Mouse (Mus musculus): ENCODE results near the gene Hrh2. TPM values are rescaled to one million over a fixed set of nuclear protein-coding genes. Genes with fewer than 3 reads are reported as not detected.

Hrh2 gene
- polyA plus RNA-seq, 3 experiments from 2014 or later, result 8.5 to 13.7 (median 12.3) TPM

DNA sequence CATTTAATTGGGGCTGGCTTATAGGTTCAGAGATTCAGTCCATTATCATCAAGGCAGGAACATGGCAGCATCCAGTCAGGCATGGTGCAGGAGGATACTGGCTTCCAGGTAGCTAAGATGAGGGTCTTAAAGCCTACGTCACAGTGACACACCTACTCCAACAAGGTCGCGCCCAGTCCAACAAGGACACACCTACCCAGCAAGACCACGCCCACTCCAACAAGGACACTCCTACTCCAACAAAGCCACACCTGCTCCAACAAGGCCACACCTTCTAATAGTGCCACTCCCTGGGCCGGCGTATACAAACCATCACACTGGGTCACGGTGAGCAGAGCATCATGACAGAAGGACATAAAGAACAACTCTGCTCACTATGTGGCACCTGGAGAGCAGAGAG, 80.1 kb downstream of the Hrh2 start:
- ATAC-seq, result no peak

DNA sequence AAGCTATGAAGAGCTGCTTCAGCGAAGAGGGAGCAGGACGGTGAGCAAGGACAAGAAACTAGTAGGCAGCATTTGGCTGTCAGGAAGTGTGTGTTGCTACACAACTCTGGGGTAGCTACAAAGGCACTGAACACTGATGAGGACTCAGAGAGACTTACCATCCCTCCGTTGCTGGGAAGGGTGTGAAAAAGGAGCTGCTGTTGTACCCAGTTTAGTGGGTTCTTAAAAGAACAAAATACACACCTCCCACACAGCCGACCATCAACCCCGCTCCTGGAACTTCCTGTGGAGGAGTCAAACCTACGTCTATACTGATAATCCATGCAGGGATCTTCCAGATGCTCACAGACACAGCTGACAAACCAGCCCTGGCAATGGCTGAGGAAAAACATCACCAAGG, 85.5 kb downstream of the Hrh2 start:
- no peak for ATAC-seq

DNA sequence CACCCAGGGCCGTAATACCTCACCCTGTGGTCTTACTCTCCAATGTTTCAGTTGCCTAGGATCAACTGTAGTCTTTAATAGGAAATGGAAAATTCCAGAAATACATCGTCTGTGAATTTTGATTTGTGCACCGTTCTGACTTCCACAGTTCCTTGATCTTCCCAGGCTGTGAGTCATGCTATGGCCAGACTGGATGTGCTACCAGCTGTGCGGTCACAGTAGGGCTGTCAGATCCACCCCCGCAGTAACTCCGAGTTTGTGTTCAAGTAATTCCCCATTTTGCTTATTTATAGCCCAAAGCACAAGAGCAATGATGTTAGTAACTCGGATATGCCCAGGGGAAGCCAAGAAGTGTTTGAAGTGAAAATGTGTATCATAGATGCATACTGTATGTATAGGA, 88.4 kb downstream of the Hrh2 start:
- no peak for ATAC-seq

DNA sequence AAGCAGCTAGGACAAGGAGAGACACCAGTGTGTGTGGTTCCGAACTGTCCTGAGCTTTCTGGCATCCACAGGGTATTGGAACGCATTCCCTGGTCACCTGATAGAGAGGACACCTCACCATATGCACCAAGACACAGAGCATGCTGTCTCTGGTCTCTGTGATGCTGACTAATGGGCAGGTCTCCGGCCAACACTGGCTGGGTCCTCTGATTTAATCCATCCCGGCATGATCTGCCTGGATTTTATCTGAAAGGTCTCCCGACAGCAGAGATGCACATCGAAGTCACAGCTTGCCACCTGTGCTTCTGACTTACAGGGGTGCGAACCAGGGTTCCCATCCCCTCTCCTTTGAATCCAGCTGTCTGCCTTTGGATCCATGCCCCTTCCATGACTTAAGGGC, 89.2 kb downstream of the Hrh2 start:
- ATAC-seq, result no peak

DNA sequence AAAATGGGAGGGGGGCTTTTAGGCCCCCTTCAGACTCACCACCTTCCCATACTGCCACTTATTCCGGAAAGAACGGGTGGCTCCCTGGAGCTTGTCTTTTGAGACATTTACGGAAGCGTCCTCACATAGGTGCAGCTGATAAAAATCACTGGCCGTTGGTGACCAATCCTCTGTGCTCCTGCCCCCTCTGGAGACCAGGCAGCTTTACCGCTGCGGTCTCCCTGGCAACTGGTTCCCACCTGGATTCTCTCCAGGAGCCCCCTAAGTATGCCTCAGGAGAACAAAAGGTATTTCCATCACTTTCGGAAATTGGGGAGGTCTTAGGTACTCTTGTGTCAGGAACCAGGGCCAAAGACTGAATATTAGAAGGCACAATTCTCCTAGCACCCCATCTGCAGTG, 89.7 kb downstream of the Hrh2 start:
- no peak for ATAC-seq

DNA sequence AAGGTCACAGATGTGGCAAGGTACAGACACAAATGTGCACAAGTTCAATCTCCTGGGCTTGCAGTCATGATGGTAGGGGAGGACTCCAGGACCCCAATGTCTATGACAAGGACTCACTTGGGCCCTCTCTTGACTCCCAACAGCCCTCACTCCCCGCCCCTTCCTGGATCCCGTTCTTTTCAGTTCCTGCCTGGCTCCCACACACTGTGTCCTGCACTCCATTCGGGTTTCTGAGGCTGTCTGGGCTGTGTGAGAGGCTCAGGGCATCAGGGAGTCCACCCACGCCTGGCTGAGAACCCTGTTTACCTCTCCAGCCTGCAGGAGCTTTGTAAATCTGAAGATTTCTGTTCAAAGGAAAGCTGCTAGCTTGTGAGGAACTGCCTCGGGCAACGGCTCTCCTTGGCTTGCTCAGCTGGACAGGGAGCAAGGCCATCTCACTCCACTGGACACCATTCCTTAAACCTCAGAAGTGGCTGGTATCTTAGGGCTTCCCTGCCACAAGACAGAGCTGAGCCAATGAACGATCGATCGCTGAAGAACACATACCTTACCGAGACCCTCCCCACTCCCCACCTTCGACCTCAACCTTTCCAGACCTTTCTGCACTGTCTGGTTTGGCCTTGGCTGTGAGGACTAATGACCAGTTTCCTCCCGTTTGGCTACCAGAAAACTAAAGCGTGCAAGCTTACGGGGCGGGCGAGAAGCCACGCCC, 90.4 kb downstream of the Hrh2 start:
- no peak for ATAC-seq

DNA sequence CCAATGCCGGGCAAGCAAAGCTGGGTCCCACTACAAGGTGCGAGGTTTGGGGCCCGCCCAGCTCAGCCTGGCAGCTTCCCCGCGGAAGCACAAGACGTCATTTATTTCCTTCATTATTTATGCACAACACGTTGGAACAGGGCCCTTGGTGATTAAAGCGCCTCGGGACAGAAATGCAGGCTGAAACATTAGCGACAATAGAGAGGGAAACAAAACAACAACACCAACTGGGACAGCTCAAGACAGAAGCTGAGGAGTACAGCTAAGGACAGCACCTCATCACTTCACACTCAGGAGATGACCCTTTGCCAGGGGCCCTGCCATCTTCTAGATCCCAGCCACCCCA, 90.9 kb downstream of the Hrh2 start:
- no peak for ATAC-seq

Other genes with a start within 250 kb of the Hrh2 start
- under 1 TPM in 1 of 3 experiments, not detected in 2; 0.09 TPM for gene Drd1, start 136.4 kb upstream of the Hrh2 start, polyA plus RNA-seq (2017; shearing (Covaris generic))
- 10 to 100 TPM; 45.6 to 67.6 (median 47.3) TPM for gene Sfxn1, start 120.3 kb upstream of the Hrh2 start, polyA plus RNA-seq (2017; shearing (Covaris generic))
- gene Cplx2, start 179.2 kb downstream of the Hrh2 start, polyA plus RNA-seq (2017; shearing (Covaris generic)), result not detected

All from inflammation-experienced regulatory T-cells, adult 6 months (primary cell).